Mouse (Mus musculus) c-Kit-positive CD71-negative TER-119-negative erythroid progenitor cells, embryonic 14.5 days (primary cell): ENCODE data around the gene Jph2.
"Not testable (repeated sequence)": the region's sequence is repeated elsewhere in the genome, so short reads cannot be mapped to it uniquely, and the experiment has no call there.

Experiments used
- DNase-seq: peaks from one replicate; pipeline ENCODE4 v3.0.0-alpha.2; 2013; ENCODE audit warnings: low read depth

The Jph2 gene

GRCm38 (mm10) chr2:163411344-163411743 is 13.6 kb upstream of the Jph2 start:
- not testable (repeated sequence) for DNase-seq

GRCm38 (mm10) chr2:163410211-163410610 is 12.4 kb upstream of the Jph2 start:
- no peak for DNase-seq

- DNase-seq: no peak
These were observed 6.4 kb upstream of the Jph2 start for GRCm38 (mm10) chr2:163404037-163404815.

- peak; percentile 90 for DNase-seq
These were observed 3.4 kb upstream of the Jph2 start for GRCm38 (mm10) chr2:163401221-163401620.

GRCm38 (mm10) chr2:163399222-163399621 is 1.4 kb upstream of the Jph2 start:
- DNase-seq: no peak

- no peak for DNase-seq
These were observed 977 bp upstream of the Jph2 start for GRCm38 (mm10) chr2:163398770-163399169.

GRCm38 (mm10) chr2:163397071-163397470 is 722 bp downstream of the Jph2 start:
- DNase-seq: no peak

- no peak for DNase-seq
These were observed 2.8 kb downstream of the Jph2 start for GRCm38 (mm10) chr2:163394977-163395376.

- DNase-seq: no peak
These were observed 3.8 kb downstream of the Jph2 start for GRCm38 (mm10) chr2:163393976-163394375.

- no peak for DNase-seq
These were observed 4.6 kb downstream of the Jph2 start for GRCm38 (mm10) chr2:163393241-163393640.

- DNase-seq: no peak
These were observed 5.4 kb downstream of the Jph2 start for GRCm38 (mm10) chr2:163392436-163392835.

- no peak for DNase-seq
These were observed 11.2 kb downstream of the Jph2 start for GRCm38 (mm10) chr2:163386423-163387190.

GRCm38 (mm10) chr2:163385126-163385525 is 12.7 kb downstream of the Jph2 start:
- no peak for DNase-seq

GRCm38 (mm10) chr2:163381246-163381645 is 16.5 kb downstream of the Jph2 start:
- DNase-seq: no peak

- no peak for DNase-seq
These were observed 18.4 kb downstream of the Jph2 start for GRCm38 (mm10) chr2:163379366-163379765.

- no peak for DNase-seq
These were observed 21.7 kb downstream of the Jph2 start for GRCm38 (mm10) chr2:163376082-163376481.

- DNase-seq: no peak
These were observed 22.3 kb downstream of the Jph2 start for GRCm38 (mm10) chr2:163375468-163375867.

GRCm38 (mm10) chr2:163372627-163373026 is 25.2 kb downstream of the Jph2 start:
- DNase-seq: no peak

GRCm38 (mm10) chr2:163370175-163370574 is 27.6 kb downstream of the Jph2 start:
- no peak for DNase-seq

GRCm38 (mm10) chr2:163364785-163365541 is 32.8 kb downstream of the Jph2 start:
- DNase-seq: no peak

GRCm38 (mm10) chr2:163362940-163363921 is 34.6 kb downstream of the Jph2 start:
- DNase-seq: no peak
